Mouse (Mus musculus) ES-E14 (cell line): ENCODE results near the gene Uba3. TPM values are rescaled to one million over a fixed set of nuclear protein-coding genes. Genes with fewer than 3 reads are reported as not detected.
A peak's percentile ranks its signal among the peaks of the same experiment; 100 is the strongest.

ENCODE experiments used
- DNase-seq: peaks from one replicate; pipeline ENCODE4 v3.0.0-alpha.2; 2013; ENCODE audit warnings: low read depth, low spot score
- H3K27ac ChIP-seq: 2 replicates; pipeline ENCODE4 v1.5.1; 2012; ENCODE audit warnings: low read depth, mild to moderate bottlenecking, low read length, moderate library complexity, mixed read lengths; ENCODE audit not compliant: poor library complexity, insufficient read depth, severe bottlenecking
- H3K36me3 ChIP-seq: 2 replicates; pipeline ENCODE4 v1.6.1; 2012; ENCODE audit warnings: mild to moderate bottlenecking, low read length, moderate library complexity, mixed read lengths; ENCODE audit not compliant: control insufficient read depth, poor library complexity, insufficient read depth, severe bottlenecking
- H3K4me1 ChIP-seq, 2 experiments: fragments of 150-350 bp in 1 of 2; sonication (generic) in 1 of 2; 2 replicates each; pipeline ENCODE4 v1.6.1; 2012; ENCODE audit warnings: low read length in 2 of 2, mild to moderate bottlenecking in 1 of 2, mixed read lengths in 1 of 2; ENCODE audit not compliant: control insufficient read depth in 2 of 2, insufficient read depth in 2 of 2, poor library complexity in 1 of 2
- H3K4me3 ChIP-seq, 2 experiments: fragments of 150-350 bp in 1 of 2; sonication (generic) in 1 of 2; 2 replicates each; pipeline ENCODE4 v1.5.1; 2012; ENCODE audit warnings: low read length in 2 of 2, low read depth in 1 of 2, mild to moderate bottlenecking in 1 of 2, mixed read lengths in 1 of 2; ENCODE audit not compliant: insufficient read depth in 1 of 2, poor library complexity in 1 of 2, severe bottlenecking in 1 of 2
- H3K9ac ChIP-seq: 2 replicates; pipeline ENCODE4 v1.6.1; 2012; ENCODE audit warnings: low read depth, mild to moderate bottlenecking, low read length, mixed read lengths; ENCODE audit not compliant: poor library complexity, insufficient read depth, severe bottlenecking
- H3K9me3 ChIP-seq: fragments of 150-350 bp; sonication (generic); 2 replicates; pipeline ENCODE4 v1.6.1; 2012; ENCODE audit warnings: low read depth, mild to moderate bottlenecking, low read length; ENCODE audit not compliant: control insufficient read depth, insufficient read depth
- CHD2 ChIP-seq: IDR thresholded peaks from 2 replicates; pipeline ENCODE4 v1.6.1; 2014; ENCODE audit warnings: mild to moderate bottlenecking, low read depth, low read length, inconsistent platforms
- HCFC1 ChIP-seq: IDR thresholded peaks from 2 replicates; pipeline ENCODE4 v1.6.1; 2012; ENCODE audit warnings: low read length, inconsistent platforms, borderline replicate concordance; ENCODE audit not compliant: insufficient read depth
- MAFK ChIP-seq: IDR thresholded peaks from 2 replicates; pipeline ENCODE4 v1.6.1; 2014; ENCODE audit warnings: mild to moderate bottlenecking, low read depth, low read length, inconsistent platforms; ENCODE audit not compliant: insufficient read depth
- ZC3H11A ChIP-seq: IDR thresholded peaks from 2 replicates; pipeline ENCODE4 v1.6.1; 2012; ENCODE audit warnings: low read depth, mild to moderate bottlenecking, inconsistent platforms, low read length, borderline replicate concordance
- ZNF384 ChIP-seq: IDR thresholded peaks from 2 replicates; pipeline ENCODE4 v1.6.1; 2012; ENCODE audit warnings: low read depth, low read length, inconsistent platforms
- in situ Hi-C, 2 experiments: fragments of 600-800 bp; cut with MboI; formaldehyde crosslinking; loops; one replicate each; pipeline ENCODE4 v1.15.1; 2025; ENCODE audit warnings: low sequenced_read_pairs in 2 of 2, inconsistent platforms in 1 of 2; ENCODE audit not compliant: unreplicated experiment in 2 of 2
- total RNA-seq: library from RNA; depleted of rRNA; stranded (reverse); fragments of 300-350 nt; gene quantifications from 2 replicates; pipeline ENCODE4 v1.2.3, GENCODE M21; 2012; rRNA removed

Uba3 gene
- 70.3 and 76.4 TPM in 2 replicates for total RNA-seq

GRCm38 (mm10) chr6:97205439-97205885 lies at the start of gene Uba3:
Gene Uba3, minus strand, starts transcription at chr6:97205647.
- peaks cover 3% of the 10 kb centered on the region; the same call in 1 of the 2 replicates for H3K36me3 ChIP-seq
- peak within 1 kb of the TSS; percentile 100 for H3K9ac ChIP-seq
- in situ Hi-C loops, result no loop called here
- no peaks in the 10 kb centered on the region for H3K9me3 ChIP-seq
- TF ChIP-seq CHD2 (no peak), HCFC1 (peak; percentile 61; the same call in 1 of the 2 replicates)
- peak within 1 kb of the TSS; percentile 94 for H3K27ac ChIP-seq
- peak within 1 kb of the TSS; percentile 98 to 100 for H3K4me3 ChIP-seq
- peak; percentile 100 for DNase-seq
- peaks cover 3% of the 10 kb centered on the region in 2 experiments; a peak in 2 of 4 replicates for H3K4me1 ChIP-seq

GRCm38 (mm10) chr6:97252711-97253221 lies 47.3 kb upstream of the Uba3 start, which contains the start of gene Lmod3:
Gene Lmod3, minus strand, starts transcription at chr6:97252759.
- in situ Hi-C loops, result loop anchor here (10.0 to 25.0 kb wide), 3 partner anchors 160 to 485 kb away; no protein-coding TSS in a partner anchor

GRCm38 (mm10) chr6:97252086-97252485 lies 46.6 kb upstream of the Uba3 start:
- no peak for DNase-seq
- in situ Hi-C loops, result loop anchor here (10.0 to 25.0 kb wide), 3 partner anchors 160 to 485 kb away; no protein-coding TSS in a partner anchor
- Histone ChIP-seq H3K36me3 (no peaks in the 10 kb centered on the region), H3K4me3 (no peak overlapping the region), H3K9me3 (no peaks in the 10 kb centered on the region), H3K4me1 (no peaks in the 10 kb centered on the region), H3K27ac (no peak overlapping the region), H3K9ac (no peak overlapping the region)
- TF ChIP-seq CHD2 (no peak), ZC3H11A (no peak), MAFK (no peak), HCFC1 (no peak), ZNF384 (no peak)

More at GRCm38 (mm10) chr6:97252711-97253221, 47.3 kb upstream of the Uba3 start, which contains the start of gene Lmod3:
- no peaks in the 10 kb centered on the region for H3K9me3 ChIP-seq
- H3K4me3 ChIP-seq, result no peak within 1 kb of the TSS
- no peak for DNase-seq
- no peak within 1 kb of the TSS for H3K9ac ChIP-seq
- no peaks in the 10 kb centered on the region for H3K36me3 ChIP-seq
- H3K27ac ChIP-seq, result no peak within 1 kb of the TSS
- TF ChIP-seq MAFK, result no peak
- no peak for TF ChIP-seq ZC3H11A
- TF ChIP-seq ZNF384, result no peak
- TF ChIP-seq CHD2, result no peak
- no peak for TF ChIP-seq HCFC1
- H3K4me1 ChIP-seq, result no peaks in the 10 kb centered on the region

GRCm38 (mm10) chr6:97250966-97251365 lies 45.5 kb upstream of the Uba3 start:
- TF ChIP-seq ZC3H11A, result peak; percentile 64
- no peak for TF ChIP-seq HCFC1
- H3K9ac ChIP-seq, result no peak overlapping the region
- in situ Hi-C loops, result loop anchor here (10.0 to 25.0 kb wide), 3 partner anchors 161 to 486 kb away; no protein-coding TSS in a partner anchor
- DNase-seq, result peak; percentile 63
- H3K27ac ChIP-seq, result no peak overlapping the region
- no peak overlapping the region for H3K4me3 ChIP-seq
- no peaks in the 10 kb centered on the region for H3K36me3 ChIP-seq
- H3K9me3 ChIP-seq, result no peaks in the 10 kb centered on the region
- H3K4me1 ChIP-seq, result no peaks in the 10 kb centered on the region

- no peak overlapping the region for H3K9ac ChIP-seq
- H3K27ac ChIP-seq, result no peak overlapping the region
- no peak overlapping the region for H3K4me3 ChIP-seq
- H3K36me3 ChIP-seq, result no peaks in the 10 kb centered on the region
- in situ Hi-C loops, result no loop called here
- TF ChIP-seq ZC3H11A (no peak), MAFK (peak; percentile 83)
- H3K4me1 ChIP-seq, result no peaks in the 10 kb centered on the region
- no peak for DNase-seq
- H3K9me3 ChIP-seq, result no peaks in the 10 kb centered on the region
These were observed 39.8 kb upstream of the Uba3 start for GRCm38 (mm10) chr6:97245200-97245599.
